Mouse (Mus musculus): ENCODE results near the gene Zfp536. TPM values are rescaled to one million over a fixed set of nuclear protein-coding genes. Genes with fewer than 3 reads are reported as not detected.
A peak's percentile ranks its signal among the peaks of the same experiment; 100 is the strongest.

The Zfp536 gene
- polyA plus RNA-seq, 3 experiments from 2014 or later: 0.23 to 0.59 TPM; not detected in 1

DNA sequence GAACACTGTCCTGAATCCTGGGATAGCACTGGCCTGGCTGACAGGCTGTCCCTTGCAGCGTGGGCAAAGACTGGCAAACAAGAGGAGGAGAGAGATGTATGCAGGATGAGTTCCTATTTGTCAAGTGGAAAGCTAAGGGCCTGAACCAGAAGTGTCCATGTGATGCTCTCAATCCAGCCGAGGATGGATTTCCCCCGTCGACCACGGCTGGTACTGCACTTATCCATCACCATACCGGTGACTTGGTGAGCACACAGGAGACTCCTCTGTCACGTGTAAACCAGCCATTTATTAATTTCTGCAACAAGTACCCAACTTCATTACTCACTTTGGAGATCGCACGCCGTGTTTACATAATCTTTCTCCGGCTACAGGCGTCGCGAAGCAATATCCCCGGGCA, 224.6 kb downstream of the Zfp536 start:
- ATAC-seq: no peak

DNA sequence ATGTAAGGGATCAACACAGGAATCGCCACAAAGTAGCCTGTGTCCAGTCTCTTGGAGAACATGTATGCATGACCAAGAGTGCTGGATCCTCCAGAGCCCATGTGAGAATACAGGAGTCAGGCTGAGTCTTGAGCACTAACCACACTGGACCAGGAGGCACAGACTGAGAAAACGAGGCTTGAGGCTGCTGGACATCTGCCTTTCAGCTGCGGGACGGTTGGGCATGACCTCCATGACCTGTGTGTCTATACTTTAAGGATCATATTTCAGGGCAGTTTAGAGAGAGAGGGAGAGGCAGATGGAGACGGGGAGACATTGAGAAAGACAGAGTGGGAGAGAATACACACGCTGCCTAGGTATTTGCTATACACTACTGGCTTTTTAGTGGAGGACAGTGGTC, 229.4 kb downstream of the Zfp536 start:
- no peak for ATAC-seq

DNA sequence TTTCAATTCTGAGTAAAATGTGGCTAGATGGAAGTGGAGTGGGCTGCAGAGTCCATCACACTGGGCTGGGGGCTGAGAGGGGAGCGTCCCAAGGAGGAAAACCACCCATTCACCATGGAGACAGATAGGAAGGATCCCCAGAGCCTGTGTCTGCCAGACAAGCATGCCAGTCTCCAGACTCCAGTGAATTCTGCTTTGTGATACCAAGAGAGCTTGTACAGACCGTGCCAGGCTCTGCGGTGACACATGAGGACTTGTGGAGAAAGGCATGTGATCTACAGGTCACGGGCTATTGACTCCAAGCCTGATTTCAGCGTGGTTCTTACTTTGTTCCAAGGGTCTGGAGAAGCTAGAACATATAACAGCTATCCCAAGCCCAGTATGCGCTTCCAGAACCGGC, 230.5 kb downstream of the Zfp536 start:
- ATAC-seq: no peak

DNA sequence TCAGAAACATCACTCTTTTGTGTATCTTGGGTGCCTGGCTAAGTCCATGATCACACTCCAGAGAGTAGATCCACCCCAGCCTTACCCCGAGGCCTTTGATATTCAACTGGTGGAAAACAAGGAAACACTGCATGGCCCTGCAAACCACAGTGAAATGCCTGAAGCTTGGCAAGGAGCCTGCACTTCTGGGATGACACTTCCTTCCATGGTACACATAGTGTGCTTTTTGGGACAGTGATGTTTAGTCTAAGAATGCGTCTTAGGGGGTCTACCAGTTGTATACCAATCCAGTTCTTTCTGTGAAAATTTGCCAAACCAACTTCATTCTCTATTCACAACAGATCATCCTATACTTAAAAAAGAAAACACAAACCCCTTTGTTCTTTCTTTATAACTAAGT, 242.3 kb downstream of the Zfp536 start:
- ATAC-seq: no peak

DNA sequence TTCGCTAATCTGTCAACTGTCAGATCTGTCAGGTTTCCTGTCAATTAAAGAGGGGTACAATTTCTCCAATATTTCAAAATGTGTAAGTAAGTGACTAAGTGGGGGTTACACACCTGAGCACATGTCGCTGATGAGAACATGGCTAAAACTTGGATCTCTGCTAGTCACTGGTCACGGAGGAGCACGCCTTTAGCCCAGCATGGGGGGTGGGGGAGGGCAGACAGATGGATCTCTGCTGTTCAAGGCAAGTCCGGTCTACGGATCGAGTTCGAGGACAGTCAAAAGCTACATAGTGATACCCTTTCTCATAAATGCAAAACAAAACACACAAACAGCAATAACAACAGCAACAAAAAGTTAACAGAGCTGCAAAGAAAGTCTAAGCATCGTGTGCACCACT, 245.1 kb downstream of the Zfp536 start:
- ATAC-seq: no peak

DNA sequence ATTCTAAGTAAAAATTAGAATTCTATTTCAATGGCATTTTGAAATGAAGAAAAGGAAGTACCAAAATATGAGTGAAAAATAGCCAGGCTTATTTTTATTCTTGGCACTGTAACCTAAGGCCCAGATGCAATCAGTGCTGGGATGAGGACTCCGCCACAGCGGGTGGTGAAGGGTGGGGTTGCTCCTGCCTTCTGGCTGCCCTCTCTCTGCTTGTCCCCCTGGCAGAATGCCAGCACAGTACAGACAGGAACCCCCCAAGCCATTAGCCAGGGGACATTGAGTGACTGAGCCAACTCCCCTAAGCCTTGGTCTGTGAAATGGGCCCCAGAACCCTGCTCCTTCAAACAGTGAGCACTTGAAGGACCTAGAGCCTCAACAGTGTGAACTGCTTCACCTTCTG, 245.6 kb downstream of the Zfp536 start:
- ATAC-seq: no peak

DNA sequence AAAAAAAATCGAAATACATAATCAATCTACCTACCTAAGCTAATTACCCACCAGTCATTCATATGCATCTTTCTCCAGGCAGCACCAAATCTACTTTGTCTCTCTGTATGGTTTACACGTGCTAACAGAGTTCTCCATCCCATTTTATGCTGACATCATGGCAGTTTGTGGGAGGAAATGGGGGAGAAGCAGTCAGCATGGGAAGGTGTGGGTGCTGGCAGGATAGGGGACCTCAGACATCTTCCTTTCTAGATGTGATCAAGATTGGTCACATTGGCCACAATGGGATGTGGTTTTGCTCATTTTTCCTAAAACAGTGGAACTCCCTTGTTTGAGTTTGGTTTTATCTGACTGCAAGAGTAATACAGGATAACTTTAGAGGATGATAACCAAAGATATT, 252.0 kb downstream of the Zfp536 start:
- ATAC-seq: no peak

DNA sequence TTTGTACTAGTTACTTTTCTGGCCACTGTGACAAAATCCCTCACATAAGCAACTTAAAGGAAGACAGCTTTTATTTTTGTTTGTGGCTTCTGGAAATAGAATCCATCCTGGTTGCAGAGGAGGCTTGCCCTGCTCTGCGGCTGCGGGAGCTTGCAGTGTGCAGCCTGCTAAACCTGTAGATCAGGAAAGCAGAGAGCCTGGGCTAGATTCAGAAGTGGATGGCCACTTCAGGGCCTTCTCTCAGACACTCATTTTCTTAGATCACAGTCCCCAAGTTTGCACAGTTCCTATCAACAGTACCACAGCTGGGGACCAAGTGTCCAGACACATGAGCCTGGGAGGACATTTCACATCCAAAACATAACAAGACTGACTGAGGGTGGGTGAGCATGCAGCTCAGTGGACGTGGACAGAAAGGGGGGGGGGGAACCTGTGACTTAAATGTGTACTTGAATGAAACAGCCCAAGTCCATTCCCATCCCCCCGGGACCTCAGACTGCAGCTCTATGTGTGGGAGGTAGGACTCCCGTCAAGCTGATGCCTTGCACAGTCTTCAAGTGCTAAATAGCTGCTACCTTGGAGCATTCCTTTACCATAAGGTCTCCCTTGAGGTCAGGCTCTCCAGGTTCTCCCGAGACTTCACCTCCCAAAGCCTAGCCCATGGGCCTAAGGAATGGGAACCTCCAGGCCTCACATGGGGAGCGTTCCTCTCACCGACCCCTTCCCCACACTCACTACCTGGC, 262.3 kb downstream of the Zfp536 start:
- ATAC-seq: no peak

DNA sequence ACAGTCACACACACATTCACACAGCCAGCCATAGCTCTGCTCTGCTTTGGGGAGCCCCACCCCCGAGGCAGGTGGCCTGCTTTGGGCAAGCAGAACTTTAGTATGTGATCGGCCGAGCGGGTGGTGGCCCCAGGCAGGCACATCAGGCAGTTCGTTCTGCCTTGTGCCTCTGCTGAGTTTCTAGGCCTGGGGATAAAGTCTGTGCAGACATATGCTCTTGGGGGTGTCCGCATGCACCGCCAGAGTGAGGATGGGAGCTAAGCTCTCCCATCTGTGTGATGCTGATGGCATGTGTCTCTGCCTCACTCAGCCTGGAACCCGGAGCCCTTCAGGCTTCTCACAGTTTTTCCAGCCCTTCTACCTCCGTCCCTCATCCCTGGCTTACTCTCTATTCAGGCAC, 263.7 kb downstream of the Zfp536 start:
- no peak for ATAC-seq

DNA sequence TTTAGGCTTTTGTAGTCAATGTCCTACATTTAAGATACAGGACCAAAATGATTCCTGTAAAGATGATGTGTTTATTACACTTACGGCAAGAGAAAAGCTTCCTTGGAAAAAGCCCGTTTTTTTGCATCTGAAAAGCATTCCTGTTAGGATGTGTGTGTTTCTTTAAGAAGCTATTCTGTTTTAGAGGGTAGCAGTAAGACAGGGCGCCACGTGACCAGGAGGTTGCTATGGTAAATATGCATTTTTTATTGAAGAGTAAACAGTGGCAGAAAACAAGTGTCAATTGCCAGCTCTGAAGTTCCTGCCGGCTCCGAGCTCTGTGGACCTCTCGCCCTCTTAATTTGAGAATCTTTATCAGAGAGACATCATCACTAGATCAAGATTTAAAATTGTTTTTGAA, 267.9 kb downstream of the Zfp536 start:
- no peak for ATAC-seq

DNA sequence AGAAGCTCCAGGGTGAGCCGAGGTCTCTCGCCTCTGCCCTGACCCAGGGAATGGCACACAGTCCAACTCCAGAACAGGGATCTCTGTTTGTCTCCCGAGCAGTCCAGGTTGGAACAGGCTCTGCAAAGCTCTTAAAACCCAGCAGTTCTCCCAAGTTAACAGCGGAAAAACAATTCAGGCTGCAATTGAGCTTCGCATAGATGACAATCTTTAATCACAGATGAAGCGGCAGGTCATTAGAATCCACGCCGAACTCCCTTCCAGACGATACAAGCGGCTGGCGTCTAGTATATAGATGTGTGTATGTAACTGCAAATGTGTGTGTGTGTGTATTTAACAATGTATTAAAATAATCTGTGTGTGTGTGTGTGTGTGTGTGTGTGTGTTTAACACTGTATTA, 268.3 kb downstream of the Zfp536 start:
- ATAC-seq: no peak

DNA sequence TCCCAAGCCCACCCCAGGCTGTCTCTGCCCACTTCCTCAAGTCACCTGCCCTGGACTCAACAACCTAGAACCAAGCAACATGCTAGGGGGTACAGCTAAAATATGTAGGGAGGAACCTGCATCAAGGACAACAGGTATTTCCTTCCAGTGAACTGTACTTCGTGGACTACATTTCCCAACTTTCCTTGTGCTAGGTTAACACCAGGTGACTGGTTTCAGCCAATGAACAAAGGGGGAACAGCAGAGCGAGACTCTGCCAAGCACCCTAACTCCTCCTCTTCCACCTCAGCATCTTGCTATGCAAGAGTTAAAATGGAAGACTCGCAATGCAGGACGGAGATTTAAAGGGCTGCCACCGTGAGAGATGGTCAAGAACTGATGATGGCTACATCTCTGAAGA, 274.6 kb downstream of the Zfp536 start:
- ATAC-seq: peak; percentile 50

DNA sequence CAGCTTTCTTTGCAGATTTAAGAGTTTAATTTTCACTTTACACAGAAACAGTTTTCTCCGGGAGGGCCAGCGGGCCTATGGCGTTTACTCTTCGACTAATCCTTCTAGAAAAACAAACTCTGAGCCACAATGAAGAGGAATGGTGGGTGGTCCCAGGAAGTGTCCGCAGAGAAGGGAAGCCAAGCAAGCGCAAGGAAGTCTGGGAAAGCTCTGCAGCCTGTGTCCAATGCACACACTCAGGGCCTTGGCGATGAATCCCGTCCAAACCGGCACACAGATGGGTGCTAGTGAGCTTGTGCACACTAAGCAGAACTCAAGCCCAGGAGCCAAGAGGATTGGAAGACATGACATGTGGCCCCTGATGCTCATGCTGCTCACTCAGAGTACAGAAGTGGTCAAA, 276.9 kb downstream of the Zfp536 start:
- ATAC-seq: no peak

DNA sequence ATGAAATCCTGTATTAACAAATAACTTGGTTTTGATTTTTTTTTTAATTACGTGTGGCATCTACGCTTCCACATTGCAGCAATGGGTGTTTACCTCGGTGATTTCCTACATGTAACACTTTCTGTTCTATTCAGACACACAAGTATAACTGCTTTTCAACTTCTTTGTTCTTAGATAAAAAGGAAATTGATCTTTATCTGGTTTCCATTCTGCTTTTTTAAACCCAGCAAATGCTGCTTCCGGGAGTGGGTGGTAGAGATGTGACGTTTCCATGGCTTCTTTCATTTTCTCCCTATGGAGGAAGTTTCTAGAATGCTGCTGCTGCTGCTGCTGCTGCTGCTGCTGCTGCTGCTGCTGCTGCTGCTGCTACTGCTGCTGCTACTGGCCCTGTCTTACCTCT, 283.1 kb downstream of the Zfp536 start:
- ATAC-seq: peak; percentile 93

DNA sequence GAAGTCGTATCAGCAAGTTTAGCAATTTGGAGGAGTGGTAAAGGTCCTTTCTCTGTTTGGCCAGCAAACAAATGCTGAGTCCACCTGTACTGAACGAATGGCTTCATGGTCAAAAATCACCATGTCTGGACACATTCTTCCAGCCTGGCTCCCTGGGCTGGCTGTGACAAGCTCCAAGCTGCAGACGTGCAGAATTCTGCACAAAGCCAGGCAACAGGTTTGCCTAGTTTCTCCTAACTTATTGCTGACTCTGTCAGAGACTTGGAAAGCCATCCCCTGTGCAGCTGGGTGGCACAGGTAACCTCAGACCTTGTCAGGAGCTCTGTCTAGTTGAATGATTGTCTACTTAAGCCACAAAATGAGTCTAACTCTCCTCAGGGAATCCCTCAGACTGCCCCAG, 288.5 kb downstream of the Zfp536 start:
- ATAC-seq: no peak

DNA sequence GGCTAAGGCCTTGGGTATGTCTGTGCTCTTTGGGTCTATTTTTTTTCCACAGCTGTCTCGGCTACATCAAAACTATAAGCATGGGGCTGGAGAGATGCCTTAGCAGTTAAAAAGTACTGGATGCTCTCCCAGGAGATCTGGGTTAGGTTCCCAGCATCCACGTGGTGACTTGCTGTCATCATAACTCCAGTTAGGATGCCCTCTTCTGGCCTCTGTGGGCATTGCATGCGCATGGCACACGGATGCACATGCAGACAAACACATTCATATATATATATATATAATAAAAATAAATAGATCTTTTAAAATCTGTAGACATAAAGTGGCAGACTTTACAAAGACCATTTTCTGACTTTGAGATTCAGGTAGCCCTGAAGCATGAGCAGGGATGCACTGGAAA, 290.9 kb downstream of the Zfp536 start:
- ATAC-seq: no peak

DNA sequence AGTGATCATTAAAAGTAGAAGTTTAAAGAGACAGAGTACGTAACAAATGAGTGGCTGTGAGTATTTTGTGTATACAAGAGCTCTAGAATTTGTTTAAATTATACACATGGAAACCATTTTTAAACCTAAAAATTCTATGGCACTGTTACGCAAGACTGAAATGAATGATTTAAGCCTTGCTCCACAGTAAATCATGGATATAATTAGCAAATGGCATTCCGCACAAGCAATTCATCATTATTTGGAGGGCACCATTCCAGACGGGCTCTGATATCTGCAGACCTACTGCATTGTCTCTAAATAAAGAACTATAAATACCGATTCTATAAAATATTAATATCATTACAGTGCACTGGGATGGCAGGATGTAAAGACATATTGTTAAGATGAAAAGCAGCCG, 292.3 kb downstream of the Zfp536 start:
- ATAC-seq: no peak

DNA sequence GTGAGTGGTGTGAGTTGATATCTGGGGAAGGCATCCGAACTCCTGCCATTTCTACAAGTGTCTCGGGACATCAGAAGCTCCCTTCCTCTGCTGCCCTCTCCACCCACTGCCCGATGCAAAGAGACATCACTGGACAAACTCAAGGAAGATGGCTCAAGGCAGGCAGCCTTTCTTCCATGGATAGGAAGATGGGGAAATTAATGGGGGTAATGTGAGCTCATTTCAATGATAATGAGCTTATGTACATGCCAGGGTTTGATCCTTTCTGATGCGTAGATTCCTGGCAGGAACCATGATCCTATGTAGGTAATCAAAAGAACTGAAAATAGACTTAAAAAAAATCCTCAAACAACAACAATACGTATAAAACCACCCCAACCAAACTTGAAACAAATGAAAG, 296.1 kb downstream of the Zfp536 start:
- ATAC-seq: no peak

DNA sequence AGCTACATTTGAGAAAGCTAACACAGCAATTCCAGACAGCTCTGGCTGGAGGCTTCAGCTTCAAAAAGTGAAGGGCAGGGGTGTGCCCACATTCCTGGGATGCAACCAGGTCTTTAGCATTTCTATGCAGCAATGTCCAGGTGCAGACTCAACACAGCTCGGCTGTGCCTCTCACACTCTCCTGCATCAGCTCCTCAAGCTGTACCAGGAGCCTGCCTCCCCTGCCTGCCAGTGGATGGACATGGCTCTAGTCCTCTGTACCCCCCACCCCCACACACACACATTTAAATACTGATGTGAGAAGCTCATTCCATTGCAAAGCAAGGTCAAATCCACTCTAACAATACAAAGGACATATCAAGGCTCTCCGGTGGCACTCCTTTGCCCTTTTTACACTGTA, 298.0 kb downstream of the Zfp536 start:
- ATAC-seq: no peak

DNA sequence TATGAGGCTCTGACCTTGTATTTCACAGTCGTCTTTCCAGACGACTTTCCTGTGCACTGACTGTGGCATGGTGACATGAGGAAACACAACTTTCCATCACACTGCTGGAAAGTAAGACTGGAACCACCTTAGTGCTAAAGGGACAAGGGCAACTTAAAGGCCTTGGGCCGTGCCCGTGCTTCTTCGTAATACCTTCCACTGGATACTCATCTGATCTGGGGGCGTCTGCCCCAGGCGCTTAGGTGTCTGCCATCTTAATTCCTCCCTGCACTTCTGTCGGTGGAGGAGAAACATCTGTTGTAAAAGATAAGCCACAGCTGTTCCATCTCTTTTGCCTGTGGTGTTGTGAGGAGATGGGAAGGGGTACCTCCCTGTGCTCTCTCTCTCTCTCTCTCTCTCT, 299.2 kb downstream of the Zfp536 start:
- ATAC-seq: no peak

DNA sequence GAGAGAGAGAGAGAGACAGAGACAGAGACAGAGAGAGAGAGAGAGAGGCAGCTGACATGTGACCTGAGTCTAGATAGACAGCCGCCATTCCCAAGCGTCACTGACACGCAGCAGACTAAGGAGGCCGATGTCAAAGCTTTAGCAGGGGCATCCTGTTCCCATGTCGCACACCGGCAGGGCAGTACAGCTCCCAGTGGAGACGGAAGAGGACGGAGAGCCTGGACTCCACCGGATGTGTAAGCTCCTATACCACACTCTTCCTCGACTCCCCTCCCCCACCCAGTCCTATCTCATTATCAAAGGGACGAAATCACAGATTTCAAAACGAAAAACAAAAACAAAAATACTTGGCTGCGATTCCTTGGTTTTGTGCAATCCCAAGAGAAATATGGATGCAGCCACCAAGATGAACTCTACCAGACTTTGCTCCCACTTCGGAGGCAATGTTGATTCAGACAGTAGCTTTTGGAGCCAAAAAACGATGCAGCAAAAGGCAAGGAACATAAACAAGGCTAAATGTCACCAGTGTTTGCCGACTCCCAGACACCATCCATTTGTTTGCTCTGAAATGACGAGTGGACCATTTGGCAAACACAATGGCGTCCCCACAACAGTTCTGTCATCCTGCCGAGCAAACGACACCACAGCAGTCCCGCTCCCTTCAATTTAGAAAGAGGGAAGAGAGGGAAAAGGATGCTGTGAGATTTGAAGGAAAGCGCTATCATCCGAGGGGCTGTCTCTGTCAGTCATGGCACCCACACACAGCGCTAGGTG, 299.9 kb downstream of the Zfp536 start:
- no peak for ATAC-seq

DNA sequence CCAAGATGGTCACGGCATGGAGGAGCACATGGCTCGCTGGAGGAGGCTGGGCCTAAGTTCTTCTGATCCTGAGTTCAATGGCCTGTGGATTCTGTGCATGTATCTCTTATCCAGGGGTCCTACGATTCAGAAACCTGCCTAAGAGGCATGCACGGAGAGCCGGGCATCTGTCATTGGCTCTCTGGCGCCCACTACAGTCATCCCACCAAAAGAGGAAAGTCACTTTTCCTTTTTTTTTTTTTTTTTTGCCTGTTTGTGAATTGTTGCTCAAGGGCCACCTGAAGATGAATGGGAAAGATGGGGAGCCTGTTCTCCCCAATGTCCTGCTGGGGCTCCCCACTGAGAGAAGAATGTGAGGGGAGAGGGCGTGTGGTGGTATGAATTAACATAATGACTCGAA, 301.7 kb downstream of the Zfp536 start:
- ATAC-seq: no peak

DNA sequence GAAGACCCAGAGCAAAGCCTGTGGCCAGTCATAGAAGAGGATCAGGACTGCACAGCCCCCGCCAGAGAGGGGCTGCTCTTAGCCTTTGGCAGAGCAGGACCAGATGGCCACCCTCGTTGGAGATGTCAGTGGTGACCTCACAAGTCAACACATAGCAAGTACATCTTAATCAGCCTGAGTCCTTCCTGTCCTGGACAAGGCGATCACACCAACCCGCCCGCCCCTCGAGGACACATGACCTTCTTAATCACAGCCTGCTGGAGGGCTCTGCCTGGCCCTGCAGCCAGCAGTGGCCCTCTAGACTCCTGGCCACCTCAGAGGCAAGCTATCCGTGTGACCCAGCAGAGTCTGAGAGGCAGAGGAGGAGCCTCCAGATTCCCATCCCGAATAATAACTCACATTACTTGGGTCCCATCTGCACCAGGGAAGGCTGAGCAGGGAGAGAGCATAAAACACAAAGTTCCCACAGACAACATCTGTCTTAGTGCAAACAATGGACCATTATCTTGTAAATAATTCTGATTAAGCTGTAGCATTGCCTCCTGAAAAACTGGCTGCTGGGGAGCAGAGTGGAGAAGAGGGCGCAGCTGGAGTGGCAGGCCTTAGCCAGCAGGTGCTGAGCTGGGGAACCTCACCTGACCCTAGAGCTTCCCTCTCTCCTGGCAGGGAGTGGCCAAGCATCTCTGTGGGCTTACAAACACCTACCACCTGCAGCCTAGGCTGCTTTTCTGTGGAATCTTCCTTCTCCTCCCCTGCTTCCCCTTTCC, 306.8 kb downstream of the Zfp536 start:
- ATAC-seq: no peak
